Mouse (Mus musculus): Measurements from ENCODE around the gene Baiap2l1. TPM values are rescaled to one million over a fixed set of nuclear protein-coding genes. Genes with fewer than 3 reads are reported as not detected.
"Not testable (repeated sequence)": the region's sequence is repeated elsewhere in the genome, so short reads cannot be mapped to it uniquely, and the experiment has no call there.

Baiap2l1 gene
- polyA plus RNA-seq, 1 experiment from 2014 or later: 1.7 TPM

DNA sequence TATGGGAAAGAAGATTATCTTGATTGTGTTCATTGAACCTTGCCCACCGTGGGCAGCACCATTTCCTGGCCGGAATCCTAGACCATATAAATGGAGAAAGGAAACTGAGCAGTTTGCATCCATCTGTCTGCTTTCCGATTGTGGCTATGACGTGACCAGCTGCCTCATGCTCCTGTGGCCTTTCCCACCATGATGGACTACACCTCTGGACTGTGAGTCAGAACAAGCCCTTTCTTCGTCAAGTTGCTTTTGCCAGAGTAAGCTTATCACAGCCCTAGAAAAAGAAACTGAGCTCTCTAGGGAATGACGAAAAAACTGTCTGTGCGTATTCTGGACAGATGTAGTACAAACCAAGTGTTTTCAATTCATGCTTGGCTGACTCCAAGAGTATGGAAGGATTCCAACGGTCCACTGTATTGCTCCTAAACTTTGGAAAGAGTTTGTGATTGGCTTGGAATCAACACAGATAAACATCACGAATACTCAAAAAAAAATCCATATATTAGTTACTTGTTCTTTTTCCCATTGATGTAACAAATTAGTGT is 10.8 kb upstream of the Baiap2l1 start:
- Histone ChIP-seq H3K36me3 (no peaks in the 10 kb centered on the region), H3K4me1 (no peaks in the 10 kb centered on the region), H3K9ac (replicated peaks) (no peak overlapping the region), H3K27me3 (no peaks in the 10 kb centered on the region), H3K9me3 (no peaks in the 10 kb centered on the region), H3K4me2 (replicated peaks) (no peak overlapping the region), H3K27ac (replicated peaks) (no peak overlapping the region), H3K4me3 (no peak overlapping the region)
- no peak for ATAC-seq (replicated peaks)
- WGBS: 87% methylated on average over 9 of the region's 9 CpGs

DNA sequence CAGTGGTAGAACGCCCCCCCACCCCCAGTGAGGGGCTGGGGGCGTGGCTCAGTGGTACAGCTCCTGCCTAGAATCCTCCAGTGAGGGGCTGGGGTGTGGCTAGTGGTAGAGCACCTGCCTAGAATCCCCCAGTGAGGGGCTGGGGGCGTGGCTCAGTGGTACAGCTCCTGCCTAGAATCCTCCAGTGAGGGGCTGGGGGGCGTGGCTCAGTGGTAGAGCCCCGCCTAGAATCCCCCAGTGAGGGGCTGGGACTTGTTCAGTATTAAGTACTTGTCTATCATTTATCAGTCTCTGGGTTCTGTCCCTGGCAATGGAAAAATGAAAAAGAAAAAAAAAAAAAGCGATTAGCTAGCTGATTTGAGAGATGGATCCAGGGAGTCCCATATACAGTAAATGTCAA is 8.6 kb upstream of the Baiap2l1 start:
- not testable (repeated sequence) for H3K4me3 ChIP-seq; H3K27me3 ChIP-seq; H3K9ac ChIP-seq (replicated peaks); H3K4me1 ChIP-seq; H3K9me3 ChIP-seq; ATAC-seq (replicated peaks); H3K4me2 ChIP-seq (replicated peaks); H3K27ac ChIP-seq (replicated peaks); H3K36me3 ChIP-seq
- WGBS: 68% methylated on average over 6 of the region's 6 CpGs

DNA sequence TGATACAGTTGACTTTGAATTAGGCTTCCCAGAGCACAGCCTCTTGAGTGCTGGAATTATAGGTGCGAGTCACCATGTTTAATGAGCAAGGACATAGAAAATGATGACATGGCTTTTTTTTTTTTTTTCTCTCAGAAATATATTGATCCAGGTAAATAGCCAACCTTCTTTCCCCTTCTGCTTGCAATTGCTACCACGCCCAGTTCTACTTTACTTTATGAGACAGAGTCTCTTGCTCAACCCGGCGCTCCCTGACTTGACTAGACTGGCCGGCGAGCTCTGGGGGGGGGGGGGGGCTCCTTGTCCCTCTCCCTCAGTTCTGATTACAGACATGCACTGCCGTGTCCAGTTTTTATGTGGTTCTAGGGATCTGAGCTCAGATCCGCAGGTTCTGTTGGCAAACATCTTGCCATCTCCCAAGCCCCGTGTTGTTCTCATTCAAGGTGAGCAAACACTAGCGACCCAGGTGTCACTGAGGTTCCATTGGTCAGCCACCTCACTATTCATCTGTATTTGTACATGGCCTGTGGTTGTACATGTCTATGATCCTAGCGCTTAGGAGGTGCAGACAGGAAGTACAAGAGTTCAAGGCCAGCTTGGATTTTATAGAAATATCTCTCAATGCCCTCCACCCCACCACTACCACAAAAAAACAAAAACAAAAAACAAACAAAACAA is 6.9 kb upstream of the Baiap2l1 start:
- no peaks in the 10 kb centered on the region for H3K27me3 ChIP-seq
- H3K4me3 ChIP-seq: no peak overlapping the region
- no peaks in the 10 kb centered on the region for H3K4me1 ChIP-seq
- H3K4me2 ChIP-seq (replicated peaks): no peak overlapping the region
- no peaks in the 10 kb centered on the region for H3K36me3 ChIP-seq
- no peak for ATAC-seq (replicated peaks)
- no peak overlapping the region for H3K27ac ChIP-seq (replicated peaks)
- no peaks in the 10 kb centered on the region for H3K9me3 ChIP-seq
- no peak overlapping the region for H3K9ac ChIP-seq (replicated peaks)
- 94% methylated on average over 11 of the region's 11 CpGs for WGBS

DNA sequence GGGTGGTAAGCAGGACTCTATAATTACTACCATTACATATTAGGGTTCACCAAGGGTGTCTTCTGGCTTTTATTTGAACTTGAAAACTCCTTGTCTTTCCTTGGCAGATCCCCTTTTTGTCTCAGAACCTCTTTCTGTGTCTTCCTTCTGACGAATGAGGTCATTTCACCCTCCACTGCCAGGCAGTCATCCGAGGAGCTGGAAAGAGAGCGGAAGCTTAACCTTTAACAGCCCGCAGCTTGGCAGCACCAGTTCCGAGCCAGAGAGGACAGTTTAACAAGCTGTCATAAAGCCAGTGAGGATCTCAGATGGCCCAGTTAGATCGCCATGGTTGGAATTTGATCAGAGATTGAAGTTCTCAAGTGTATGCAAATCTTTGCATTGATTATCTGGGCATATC is 2.4 kb upstream of the Baiap2l1 start:
- H3K4me1 ChIP-seq: peaks cover 17% of the 10 kb centered on the region
- H3K9ac ChIP-seq (replicated peaks): no peak overlapping the region
- H3K4me2 ChIP-seq (replicated peaks): no peak overlapping the region
- 62% methylated on average over 6 of the region's 6 CpGs for WGBS
- H3K27me3 ChIP-seq: peaks cover 28% of the 10 kb centered on the region
- H3K9me3 ChIP-seq: no peaks in the 10 kb centered on the region
- no peak overlapping the region for H3K27ac ChIP-seq (replicated peaks)
- H3K4me3 ChIP-seq: no peak overlapping the region
- ATAC-seq (replicated peaks): no peak
- H3K36me3 ChIP-seq: no peaks in the 10 kb centered on the region

DNA sequence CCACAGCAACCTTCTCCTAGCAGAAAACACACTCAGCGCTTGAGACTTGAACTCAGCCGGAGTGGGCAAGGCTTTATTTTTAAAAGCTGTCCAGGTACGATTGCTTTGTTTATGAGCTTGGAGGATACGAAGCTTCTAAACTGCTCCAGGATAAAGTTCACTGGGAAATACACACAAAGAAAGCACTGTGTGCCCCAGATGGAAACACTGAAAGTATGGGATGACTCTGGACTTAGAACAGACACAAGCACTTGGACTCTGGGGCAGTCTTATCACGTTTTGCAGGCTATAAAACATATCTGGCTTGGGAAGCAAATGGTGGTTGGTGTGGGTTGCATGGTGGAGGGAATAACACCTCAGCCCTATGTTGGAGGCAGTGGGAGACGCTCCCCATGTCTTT is 2.0 kb upstream of the Baiap2l1 start:
- Histone ChIP-seq H3K9ac (replicated peaks) (no peak overlapping the region), H3K4me3 (no peak overlapping the region), H3K4me2 (replicated peaks) (no peak overlapping the region), H3K27me3 (peaks cover 28% of the 10 kb centered on the region), H3K4me1 (peaks cover 17% of the 10 kb centered on the region), H3K9me3 (no peaks in the 10 kb centered on the region), H3K36me3 (no peaks in the 10 kb centered on the region), H3K27ac (replicated peaks) (no peak overlapping the region)
- no peak for ATAC-seq (replicated peaks)
- WGBS: 90% methylated on average over 6 of the region's 6 CpGs

DNA sequence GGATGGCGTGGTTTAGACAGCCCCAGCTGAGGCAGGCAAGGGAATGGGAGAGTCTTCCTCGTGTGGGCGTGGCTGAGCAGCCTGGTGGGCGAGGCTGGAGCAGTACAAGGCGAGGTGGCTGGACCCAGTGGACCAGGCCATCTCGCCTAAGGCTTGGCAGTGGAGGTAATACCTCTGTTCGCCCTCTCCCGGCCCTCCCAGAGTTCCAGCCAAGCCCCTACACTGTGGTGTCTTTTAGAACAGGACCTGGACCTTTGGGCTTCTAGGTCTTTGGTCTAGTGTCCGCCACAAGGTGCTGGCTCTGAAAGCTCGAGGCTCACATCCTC is 643 bp upstream of the Baiap2l1 start:
- Histone ChIP-seq H3K27ac (replicated peaks) (no peak overlapping the region), H3K9me3 (no peaks in the 10 kb centered on the region), H3K36me3 (no peaks in the 10 kb centered on the region), H3K27me3 (peaks cover 28% of the 10 kb centered on the region), H3K4me3 (peak overlapping the region; percentile 41), H3K9ac (replicated peaks) (no peak overlapping the region), H3K4me1 (peaks cover 17% of the 10 kb centered on the region), H3K4me2 (replicated peaks) (peak overlapping the region; percentile 80)
- no peak; the same call in 1 of the 2 replicates for ATAC-seq (replicated peaks)
- WGBS: 7% methylated on average over 10 of the region's 10 CpGs

DNA sequence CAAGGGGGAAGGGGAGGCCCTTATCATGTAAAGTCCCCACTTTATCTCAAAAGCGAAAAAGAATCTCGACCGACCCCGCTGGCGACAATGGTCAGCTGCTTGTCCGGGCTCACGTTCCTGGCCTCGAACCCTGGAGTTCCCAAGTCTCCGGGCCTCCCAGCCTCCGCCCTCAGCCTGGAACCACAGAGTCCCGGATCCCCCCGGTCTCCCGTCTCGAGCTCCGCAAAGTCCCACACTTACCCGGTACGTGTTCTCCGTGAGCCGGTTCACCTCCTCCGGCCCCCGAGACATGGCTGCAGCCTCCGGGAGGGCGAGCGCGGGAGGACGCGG is 396 bp downstream of the Baiap2l1 start:
- Histone ChIP-seq H3K27ac (replicated peaks) (no peak overlapping the region), H3K9ac (replicated peaks) (no peak overlapping the region), H3K4me2 (replicated peaks) (peak overlapping the region; percentile 80), H3K4me1 (peaks cover 17% of the 10 kb centered on the region), H3K36me3 (no peaks in the 10 kb centered on the region), H3K9me3 (no peaks in the 10 kb centered on the region), H3K4me3 (peak overlapping the region; percentile 41), H3K27me3 (peaks cover 28% of the 10 kb centered on the region)
- under 1% methylated on average over 27 of the region's 27 CpGs for WGBS
- ATAC-seq (replicated peaks): no peak

DNA sequence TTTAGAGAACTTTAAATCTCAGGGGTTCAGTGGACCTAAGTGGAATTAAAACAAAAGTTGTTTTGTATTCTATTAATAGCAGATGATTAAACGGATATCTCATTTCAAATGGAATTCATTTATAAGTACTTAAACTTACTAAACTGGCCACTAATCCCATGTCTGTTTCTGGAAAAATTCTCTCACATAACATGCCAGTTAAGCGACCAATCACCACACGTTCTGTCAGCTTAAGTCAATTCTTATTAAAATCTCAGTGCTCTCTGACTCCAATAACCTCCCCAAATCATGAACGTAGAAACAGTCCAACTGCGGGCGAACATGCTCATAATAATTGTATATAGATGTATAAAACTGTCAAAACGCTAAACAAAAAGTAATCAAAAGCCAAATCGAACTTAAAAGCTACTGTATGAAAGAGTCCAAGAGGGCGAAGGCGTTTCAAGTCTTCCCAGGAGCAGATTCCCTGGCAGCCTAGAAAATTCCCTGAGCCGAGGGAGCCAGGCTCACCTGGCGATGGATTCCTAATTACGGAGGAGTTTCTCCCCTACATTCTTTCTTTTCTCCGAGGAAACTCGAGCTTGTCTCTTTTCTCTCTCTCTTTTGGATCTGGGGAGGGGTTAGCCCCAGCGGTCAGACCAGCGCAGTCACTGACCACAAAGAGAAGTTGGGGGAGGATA is 996 bp downstream of the Baiap2l1 start:
- no peak overlapping the region for H3K9ac ChIP-seq (replicated peaks)
- peak overlapping the region; percentile 41 for H3K4me3 ChIP-seq
- H3K27ac ChIP-seq (replicated peaks): no peak overlapping the region
- H3K4me1 ChIP-seq: peaks cover 17% of the 10 kb centered on the region
- 7% methylated on average over 17 of the region's 17 CpGs for WGBS
- peaks cover 28% of the 10 kb centered on the region for H3K27me3 ChIP-seq
- no peak for ATAC-seq (replicated peaks)
- no peaks in the 10 kb centered on the region for H3K36me3 ChIP-seq
- H3K4me2 ChIP-seq (replicated peaks): peak overlapping the region; percentile 80
- H3K9me3 ChIP-seq: no peaks in the 10 kb centered on the region

DNA sequence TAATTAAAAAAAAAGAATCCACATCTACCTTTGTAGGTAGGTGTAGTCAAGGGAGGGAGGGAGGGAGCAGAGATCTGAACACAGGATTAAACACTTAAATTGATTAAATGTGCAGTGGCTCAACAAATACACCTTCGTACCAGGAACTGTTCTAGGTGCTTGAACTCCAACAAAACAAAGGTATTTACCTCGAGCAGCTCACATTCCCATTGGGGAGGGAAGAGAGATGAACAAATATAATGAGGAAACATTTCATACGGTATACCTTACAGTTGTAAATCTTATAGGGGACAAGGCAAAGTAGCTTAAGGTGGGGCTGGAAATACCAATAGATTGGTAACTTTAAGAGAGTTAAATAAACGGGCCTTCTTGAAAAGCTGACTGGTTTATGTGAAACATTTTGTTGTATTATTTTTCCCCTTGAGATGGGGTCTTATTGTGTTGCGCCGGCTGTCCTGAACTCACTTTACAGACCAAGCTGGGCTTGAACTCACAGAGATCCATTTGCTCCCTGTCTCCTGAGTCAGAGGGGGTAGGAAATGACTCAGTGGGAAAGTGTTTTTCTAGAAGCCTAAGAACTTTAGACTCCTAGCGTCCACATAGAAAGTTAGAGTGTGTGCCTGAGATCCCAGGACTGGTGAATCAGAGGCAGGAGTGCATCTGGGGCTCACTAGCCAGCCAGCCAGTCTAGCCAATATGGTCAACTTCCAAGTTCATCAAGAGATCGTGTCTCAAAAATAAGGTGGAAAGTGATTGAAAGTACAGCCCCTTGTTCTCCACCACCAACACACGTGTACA is 5.5 kb downstream of the Baiap2l1 start:
- H3K4me2 ChIP-seq (replicated peaks): no peak overlapping the region
- H3K4me1 ChIP-seq: peaks cover 3% of the 10 kb centered on the region
- H3K36me3 ChIP-seq: no peaks in the 10 kb centered on the region
- WGBS: 91% methylated on average over 9 of the region's 9 CpGs
- no peak overlapping the region for H3K27ac ChIP-seq (replicated peaks)
- peaks cover 7% of the 10 kb centered on the region for H3K27me3 ChIP-seq
- no peak overlapping the region for H3K4me3 ChIP-seq
- H3K9me3 ChIP-seq: no peaks in the 10 kb centered on the region
- ATAC-seq (replicated peaks): no peak
- H3K9ac ChIP-seq (replicated peaks): no peak overlapping the region

DNA sequence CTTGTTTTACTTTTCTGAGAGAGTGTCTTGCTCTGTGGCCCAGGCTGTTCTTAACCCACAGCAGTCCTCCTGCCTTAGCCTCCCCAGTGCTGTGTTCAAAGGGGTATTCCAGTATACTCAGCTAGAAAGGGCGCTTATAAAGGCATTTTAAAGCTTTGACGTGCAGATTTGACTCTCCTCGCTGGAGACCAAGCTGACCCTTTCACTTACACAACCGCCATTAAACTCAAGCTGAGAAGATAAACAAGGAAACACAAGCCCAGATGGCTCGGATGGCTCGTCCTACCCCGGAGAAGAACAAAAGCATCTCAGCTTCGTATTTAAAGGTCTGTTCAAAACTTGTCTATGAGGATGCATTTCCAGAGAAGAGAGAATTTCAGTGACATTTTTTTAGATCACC is 6.7 kb downstream of the Baiap2l1 start:
- no peaks in the 10 kb centered on the region for H3K4me1 ChIP-seq
- WGBS: 15% methylated on average over 8 of the region's 8 CpGs
- ATAC-seq (replicated peaks): no peak
- no peaks in the 10 kb centered on the region for H3K36me3 ChIP-seq
- H3K27ac ChIP-seq (replicated peaks): no peak overlapping the region
- H3K4me2 ChIP-seq (replicated peaks): no peak overlapping the region
- no peaks in the 10 kb centered on the region; the same call in 1 of the 2 replicates for H3K27me3 ChIP-seq
- no peak overlapping the region for H3K4me3 ChIP-seq
- no peak overlapping the region for H3K9ac ChIP-seq (replicated peaks)
- no peaks in the 10 kb centered on the region for H3K9me3 ChIP-seq

DNA sequence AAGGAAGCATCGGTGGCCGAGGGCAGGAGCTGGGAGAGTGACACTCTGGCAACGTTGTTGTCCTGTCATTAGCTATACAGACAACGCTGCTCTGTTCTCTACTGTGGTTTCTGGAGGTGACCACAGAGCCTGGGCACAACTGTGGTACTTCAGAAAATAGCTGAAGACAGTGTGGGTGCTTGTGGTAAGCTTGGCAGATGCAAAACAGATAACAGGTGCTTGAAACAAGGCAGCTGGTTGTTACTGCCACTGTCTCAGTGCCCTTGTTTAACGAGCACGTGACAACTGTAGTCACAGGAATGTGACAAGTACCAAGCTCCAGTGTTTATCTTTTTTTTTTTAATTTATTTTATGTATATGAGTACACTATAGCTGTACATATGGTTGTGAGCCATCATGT is 13.3 kb downstream of the Baiap2l1 start:
- Histone ChIP-seq H3K4me2 (replicated peaks) (no peak overlapping the region), H3K36me3 (no peaks in the 10 kb centered on the region), H3K4me1 (no peaks in the 10 kb centered on the region), H3K27ac (replicated peaks) (no peak overlapping the region), H3K9ac (replicated peaks) (no peak overlapping the region), H3K27me3 (no peaks in the 10 kb centered on the region), H3K9me3 (no peaks in the 10 kb centered on the region), H3K4me3 (no peak overlapping the region)
- 82% methylated on average over 6 of the region's 6 CpGs for WGBS
- ATAC-seq (replicated peaks): no peak

DNA sequence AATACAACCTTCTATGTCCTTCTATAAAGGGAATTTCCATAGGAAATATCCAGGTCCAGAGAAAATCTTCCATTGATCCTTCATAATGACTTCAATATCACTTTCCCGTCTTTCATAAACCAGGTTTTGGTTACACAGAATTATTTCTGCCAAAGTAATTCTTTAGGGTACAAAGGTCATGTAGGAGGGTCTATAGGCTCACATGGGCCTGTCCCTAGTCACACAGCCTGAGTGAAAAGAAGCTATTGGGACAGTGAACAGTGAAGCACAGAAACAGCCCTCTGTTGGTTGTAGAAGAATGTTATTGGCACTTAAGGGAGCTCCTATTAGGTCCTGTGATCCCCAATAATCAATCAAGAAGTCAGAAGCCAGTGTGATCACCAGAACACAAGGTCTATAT is 16.8 kb downstream of the Baiap2l1 start:
- H3K9ac ChIP-seq (replicated peaks): no peak overlapping the region
- H3K9me3 ChIP-seq: no peaks in the 10 kb centered on the region
- no peak overlapping the region for H3K4me2 ChIP-seq (replicated peaks)
- H3K27ac ChIP-seq (replicated peaks): no peak overlapping the region
- WGBS: 87% methylated on average over 1 of the region's 1 CpGs
- no peak for ATAC-seq (replicated peaks)
- no peaks in the 10 kb centered on the region for H3K36me3 ChIP-seq
- no peaks in the 10 kb centered on the region for H3K27me3 ChIP-seq
- no peaks in the 10 kb centered on the region for H3K4me1 ChIP-seq
- H3K4me3 ChIP-seq: no peak overlapping the region
